Mouse (Mus musculus) limb, embryonic 15.5 days (tissue): ENCODE measurements around the gene Mcl1. TPM values are rescaled to one million over a fixed set of nuclear protein-coding genes. Genes with fewer than 3 reads are reported as not detected.

Source experiments
- ATAC-seq: fragments of 200-750 bp; cut with Nextera tagmentation; 2 replicates; pipeline ENCODE4 v1.8.0; 2017; ENCODE audit warnings: low read depth, moderate TSS enrichment; ENCODE audit not compliant: insufficient number of reproducible peaks, low FRiP score, low TSS enrichment
- H3K27ac ChIP-seq: fragments of 300-500 bp; sonication (generic); 2 replicates; pipeline ENCODE4 v1.5.1; 2015; ENCODE audit warnings: moderate library complexity, mild to moderate bottlenecking, inconsistent platforms
- H3K27me3 ChIP-seq: fragments of 300-500 bp; sonication (generic); 2 replicates; pipeline ENCODE4 v1.6.1; 2015; ENCODE audit warnings: inconsistent platforms
- H3K36me3 ChIP-seq: fragments of 300-500 bp; sonication (generic); 2 replicates; pipeline ENCODE4 v1.6.1; 2015; ENCODE audit warnings: inconsistent platforms
- H3K4me1 ChIP-seq: fragments of 300-500 bp; sonication (generic); 2 replicates; pipeline ENCODE4 v1.6.1; 2015; ENCODE audit warnings: inconsistent platforms
- H3K4me2 ChIP-seq: fragments of 300-500 bp; sonication (generic); 2 replicates; pipeline ENCODE4 v1.6.1; 2015; ENCODE audit warnings: mild to moderate bottlenecking, inconsistent platforms
- H3K4me3 ChIP-seq: fragments of 300-500 bp; sonication (generic); 2 replicates; pipeline ENCODE4 v1.5.1; 2015; ENCODE audit warnings: mild to moderate bottlenecking, inconsistent platforms
- H3K9ac ChIP-seq: fragments of 300-500 bp; sonication (generic); 2 replicates; pipeline ENCODE4 v1.6.1; 2015; ENCODE audit warnings: inconsistent platforms
- H3K9me3 ChIP-seq: fragments of 300-500 bp; sonication (generic); 2 replicates; pipeline ENCODE4 v1.6.1; 2016; ENCODE audit warnings: inconsistent platforms
- whole genome bisulfite sequencing: fragments of 180-500 bp; shearing (Covaris S2); methylation state at CpG from one replicate; pipeline ENCODE4 v1.1.7; 2015; 5-methylcytosine and 5-hydroxymethylcytosine counted together
- polyA plus RNA-seq: library from polyadenylated mRNA; unstranded; fragments of >200 nt; fragmentation: Nextera tagmentation; extraction: Ambion mirVana; gene quantifications from 2 replicates; pipeline ENCODE4 v1.2.1, GENCODE M21; 2015

Gene Mcl1
- polyA plus RNA-seq, 1 experiment from 2014 or later: 46.1 TPM

DNA sequence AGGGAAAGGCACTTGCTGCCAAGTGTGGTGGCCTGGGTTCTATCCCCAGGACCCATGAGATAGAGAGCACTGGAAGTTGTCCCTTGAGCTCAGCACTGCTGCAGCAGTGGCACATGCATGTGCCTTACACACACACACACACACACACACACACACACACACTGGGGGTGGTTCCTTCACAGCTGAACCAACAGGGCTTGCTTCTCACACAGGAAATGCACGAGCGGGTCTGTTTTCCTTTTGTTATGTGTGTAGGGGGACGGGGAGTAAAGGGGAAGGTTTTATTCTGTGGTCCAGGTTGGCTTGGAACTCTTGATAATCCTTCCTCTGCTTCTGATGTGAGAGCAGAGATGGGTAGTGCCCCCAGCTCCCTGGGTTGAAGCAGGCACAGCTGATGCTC, 13.9 kb downstream of the Mcl1 start:
- WGBS: 39% methylated on average over 3 of the region's 3 CpGs
- Histone ChIP-seq H3K9me3 (no peaks in the 10 kb centered on the region), H3K4me3 (no peak overlapping the region), H3K36me3 (peaks cover 16% of the 10 kb centered on the region), H3K27ac (peak overlapping the region; percentile 95), H3K4me1 (peaks cover 61% of the 10 kb centered on the region), H3K9ac (no peak overlapping the region), H3K27me3 (no peaks in the 10 kb centered on the region), H3K4me2 (no peak overlapping the region)
- ATAC-seq: no peak

GRCm38 (mm10) chr3:95672861-95673706, 14.5 kb downstream of the Mcl1 start:
- H3K4me1 ChIP-seq: peaks cover 58% of the 10 kb centered on the region
- H3K4me3 ChIP-seq: peak overlapping the region; percentile 18
- no peak overlapping the region for H3K9ac ChIP-seq
- peak overlapping the region; percentile 95 for H3K27ac ChIP-seq
- H3K36me3 ChIP-seq: peaks cover 16% of the 10 kb centered on the region
- no peaks in the 10 kb centered on the region for H3K9me3 ChIP-seq
- ATAC-seq: no peak
- WGBS: 24% methylated on average over 10 of the region's 10 CpGs
- H3K27me3 ChIP-seq: no peaks in the 10 kb centered on the region
- H3K4me2 ChIP-seq: peak overlapping the region; percentile 42

DNA sequence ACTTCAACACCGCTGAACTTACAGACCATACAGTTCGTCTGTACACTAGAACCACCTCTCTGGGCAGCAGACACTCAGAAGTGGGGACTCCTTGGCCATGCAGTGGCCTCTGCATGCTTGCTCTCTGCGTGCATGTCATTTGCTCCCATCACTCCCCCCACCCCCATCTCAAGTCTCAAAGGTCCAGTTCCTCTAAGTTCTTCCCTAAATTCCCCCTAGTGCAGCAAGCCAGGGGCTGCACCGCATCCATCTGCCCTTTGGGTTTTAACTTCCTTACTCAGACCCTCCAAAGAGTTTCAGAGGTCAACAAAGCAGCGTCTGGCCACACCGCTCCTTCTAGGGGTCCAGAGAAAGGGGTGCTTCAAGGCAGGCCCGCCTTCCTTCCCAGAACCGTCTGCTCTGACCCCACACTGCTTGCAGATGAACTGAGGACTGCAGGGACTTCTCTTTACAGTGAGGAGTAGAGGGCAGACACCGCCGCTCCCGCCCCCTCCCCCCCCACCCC, 15.2 kb downstream of the Mcl1 start:
- peak overlapping the region; percentile 42 for H3K4me2 ChIP-seq
- ATAC-seq: no peak
- H3K4me3 ChIP-seq: peak overlapping the region; percentile 18
- H3K27me3 ChIP-seq: no peaks in the 10 kb centered on the region
- H3K4me1 ChIP-seq: peaks cover 53% of the 10 kb centered on the region
- WGBS: 6% methylated on average over 11 of the region's 11 CpGs
- no peaks in the 10 kb centered on the region for H3K9me3 ChIP-seq
- peaks cover 20% of the 10 kb centered on the region for H3K36me3 ChIP-seq
- no peak overlapping the region for H3K9ac ChIP-seq
- H3K27ac ChIP-seq: peak overlapping the region; percentile 95

DNA sequence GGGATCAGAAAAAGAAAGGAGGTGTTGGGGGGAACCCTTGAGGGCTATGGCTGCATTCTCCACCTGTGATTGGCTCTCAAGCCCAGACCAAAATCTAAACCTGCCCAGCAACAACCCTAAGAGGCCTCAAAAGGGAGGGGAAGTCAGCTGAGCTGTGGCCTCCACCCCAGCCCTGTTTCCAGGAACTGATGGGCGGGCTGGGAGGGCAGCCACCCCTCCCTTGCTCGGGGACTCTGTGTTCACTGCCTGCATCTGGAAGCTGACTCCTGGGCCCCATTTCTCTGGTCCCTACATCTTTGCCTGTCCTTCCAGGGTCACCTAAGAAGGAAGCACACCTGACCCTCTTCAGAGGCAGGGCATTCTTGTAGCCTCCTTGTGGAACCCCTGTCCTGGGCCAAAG, 15.6 kb downstream of the Mcl1 start:
- 6% methylated on average over 2 of the region's 2 CpGs for WGBS
- peaks cover 53% of the 10 kb centered on the region for H3K4me1 ChIP-seq
- H3K9ac ChIP-seq: no peak overlapping the region

GRCm38 (mm10) chr3:95674812-95675211, 16.2 kb downstream of the Mcl1 start:
- ATAC-seq: no peak
- peaks cover 19% of the 10 kb centered on the region for H3K36me3 ChIP-seq
- WGBS: 9% methylated on average over 6 of the region's 6 CpGs
- H3K27ac ChIP-seq: peak overlapping the region; percentile 95
- H3K9ac ChIP-seq: 0 out of 2 replicates have a peak overlapping the region, but pooled peaks have one; percentile 2
- H3K4me2 ChIP-seq: peak overlapping the region; percentile 13; the same call in 1 of the 2 replicates
- H3K4me3 ChIP-seq: no peak overlapping the region
- H3K4me1 ChIP-seq: peaks cover 53% of the 10 kb centered on the region
- H3K27me3 ChIP-seq: no peaks in the 10 kb centered on the region
- no peaks in the 10 kb centered on the region for H3K9me3 ChIP-seq

More for the DNA sequence above, 15.6 kb downstream of the Mcl1 start:
- H3K27ac ChIP-seq: peak overlapping the region; percentile 95
- H3K4me3 ChIP-seq: no peak overlapping the region
- no peaks in the 10 kb centered on the region for H3K27me3 ChIP-seq
- peak; percentile 66 for ATAC-seq
- H3K36me3 ChIP-seq: peaks cover 19% of the 10 kb centered on the region
- H3K9me3 ChIP-seq: no peaks in the 10 kb centered on the region
- H3K4me2 ChIP-seq: peak overlapping the region; percentile 42

- Histone ChIP-seq H3K36me3 (peaks cover 21% of the 10 kb centered on the region), H3K4me1 (peaks cover 60% of the 10 kb centered on the region)
- WGBS: 14% methylated on average over 8 of the region's 8 CpGs
Observed at GRCm38 (mm10) chr3:95675301-95676092, 16.9 kb downstream of the Mcl1 start.

DNA sequence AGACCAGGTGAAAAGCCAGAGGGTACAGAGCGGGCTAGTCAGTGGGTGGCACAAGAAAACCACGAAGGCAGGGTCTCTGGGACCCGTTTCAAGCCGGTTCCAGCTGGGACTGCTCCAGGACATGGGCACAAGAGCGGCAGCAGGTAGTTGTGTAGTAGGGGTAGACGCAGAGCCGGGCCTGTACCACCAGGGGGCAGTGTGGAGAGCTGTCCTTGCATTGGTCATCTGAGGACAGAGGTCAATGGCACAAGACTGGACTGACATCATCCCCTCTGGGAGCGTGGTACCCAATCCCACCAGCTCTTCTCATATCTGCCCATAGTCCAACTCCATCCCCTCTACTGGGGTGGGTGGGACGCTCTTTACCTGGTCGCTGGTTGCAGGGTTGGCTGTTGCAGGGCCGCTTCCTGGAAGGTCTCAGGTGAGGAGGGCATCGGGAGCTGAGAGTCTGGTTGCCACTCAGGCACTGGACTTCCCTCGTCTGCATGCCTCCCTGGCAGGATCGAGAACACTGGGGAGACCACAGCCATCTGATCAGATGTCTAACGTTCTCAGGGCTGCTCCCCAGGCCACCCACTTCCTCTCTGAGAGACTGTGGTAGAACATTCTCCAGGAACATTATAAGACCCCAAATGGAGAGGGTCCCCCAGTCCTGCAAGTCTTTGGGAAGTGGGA, 18.3 kb downstream of the Mcl1 start:
- no peaks in the 10 kb centered on the region for H3K27me3 ChIP-seq
- no peak overlapping the region for H3K9ac ChIP-seq
- H3K9me3 ChIP-seq: no peaks in the 10 kb centered on the region
- no peak overlapping the region for H3K4me2 ChIP-seq
- peaks cover 16% of the 10 kb centered on the region; the same call in 1 of the 2 replicates for H3K36me3 ChIP-seq
- peak overlapping the region; percentile 95; the same call in 1 of the 2 replicates for H3K27ac ChIP-seq
- no peak overlapping the region for H3K4me3 ChIP-seq
- ATAC-seq: no peak
- 63% methylated on average over 15 of the region's 15 CpGs for WGBS
- peaks cover 73% of the 10 kb centered on the region for H3K4me1 ChIP-seq

More at GRCm38 (mm10) chr3:95675301-95676092, 16.9 kb downstream of the Mcl1 start:
- Histone ChIP-seq H3K27me3 (no peaks in the 10 kb centered on the region), H3K9me3 (no peaks in the 10 kb centered on the region), H3K4me3 (no peak overlapping the region), H3K9ac (0 out of 2 replicates have a peak overlapping the region, but pooled peaks have one; percentile 2), H3K4me2 (peak overlapping the region; percentile 13; the same call in 1 of the 2 replicates), H3K27ac (peak overlapping the region; percentile 95)
- peak; percentile 40 for ATAC-seq

- Histone ChIP-seq H3K9ac (no peak overlapping the region), H3K36me3 (peaks cover 16% of the 10 kb centered on the region; the same call in 1 of the 2 replicates), H3K27ac (no peak overlapping the region), H3K4me1 (peaks cover 71% of the 10 kb centered on the region), H3K4me3 (no peak overlapping the region), H3K4me2 (no peak overlapping the region), H3K27me3 (no peaks in the 10 kb centered on the region), H3K9me3 (no peaks in the 10 kb centered on the region)
- ATAC-seq: no peak
- 79% methylated on average over 19 of the region's 19 CpGs for WGBS
Observed at GRCm38 (mm10) chr3:95677420-95678090, 19.0 kb downstream of the Mcl1 start.

GRCm38 (mm10) chr3:95679551-95679950, 21.0 kb downstream of the Mcl1 start:
- Histone ChIP-seq H3K9me3 (no peaks in the 10 kb centered on the region), H3K27ac (no peak overlapping the region), H3K27me3 (no peaks in the 10 kb centered on the region), H3K9ac (no peak overlapping the region), H3K4me3 (no peak overlapping the region), H3K4me2 (no peak overlapping the region), H3K36me3 (peaks cover 16% of the 10 kb centered on the region; the same call in 1 of the 2 replicates), H3K4me1 (peaks cover 57% of the 10 kb centered on the region)
- 94% methylated on average over 8 of the region's 8 CpGs for WGBS
- ATAC-seq: no peak

DNA sequence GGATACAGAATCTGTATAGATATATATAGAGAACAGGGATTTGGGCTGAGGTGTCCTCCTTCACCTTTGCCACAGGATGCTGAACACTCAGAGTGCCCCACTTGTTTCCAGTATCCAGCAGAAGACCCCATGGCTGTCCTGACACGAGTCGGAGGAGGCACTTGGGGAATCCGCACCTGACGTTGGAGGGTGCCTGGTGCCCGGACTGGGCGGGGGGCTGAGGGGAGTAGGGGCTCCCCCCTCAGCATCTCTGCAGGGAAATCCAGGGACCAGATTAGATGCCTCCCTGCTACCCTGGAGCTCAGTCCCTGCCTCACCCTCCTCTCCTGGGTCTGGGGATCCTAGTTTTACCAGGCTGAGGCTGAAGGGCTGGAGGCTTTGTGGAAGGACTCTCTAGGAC, 22.1 kb downstream of the Mcl1 start:
- H3K27me3 ChIP-seq: no peaks in the 10 kb centered on the region
- 86% methylated on average over 6 of the region's 6 CpGs for WGBS
- H3K4me2 ChIP-seq: no peak overlapping the region
- H3K4me1 ChIP-seq: peaks cover 53% of the 10 kb centered on the region
- no peak for ATAC-seq
- no peaks in the 10 kb centered on the region for H3K9me3 ChIP-seq
- H3K4me3 ChIP-seq: no peak overlapping the region
- no peak overlapping the region for H3K27ac ChIP-seq
- H3K9ac ChIP-seq: no peak overlapping the region
- H3K36me3 ChIP-seq: peaks cover 16% of the 10 kb centered on the region; the same call in 1 of the 2 replicates

- Histone ChIP-seq H3K4me2 (no peak overlapping the region), H3K4me3 (no peak overlapping the region), H3K9ac (no peak overlapping the region), H3K27me3 (no peaks in the 10 kb centered on the region), H3K9me3 (no peaks in the 10 kb centered on the region), H3K4me1 (peaks cover 53% of the 10 kb centered on the region), H3K27ac (no peak overlapping the region), H3K36me3 (peaks cover 16% of the 10 kb centered on the region; the same call in 1 of the 2 replicates)
- WGBS: 33% methylated on average over 11 of the region's 11 CpGs
- ATAC-seq: no peak
Observed at GRCm38 (mm10) chr3:95681365-95681764, 22.8 kb downstream of the Mcl1 start.
